Mouse (Mus musculus): ENCODE measurements around the gene Stxbp3. TPM values are rescaled to one million over a fixed set of nuclear protein-coding genes. Genes with fewer than 3 reads are reported as not detected.

Gene Stxbp3
- polyA plus RNA-seq, 1 experiment = 6.9 TPM

DNA sequence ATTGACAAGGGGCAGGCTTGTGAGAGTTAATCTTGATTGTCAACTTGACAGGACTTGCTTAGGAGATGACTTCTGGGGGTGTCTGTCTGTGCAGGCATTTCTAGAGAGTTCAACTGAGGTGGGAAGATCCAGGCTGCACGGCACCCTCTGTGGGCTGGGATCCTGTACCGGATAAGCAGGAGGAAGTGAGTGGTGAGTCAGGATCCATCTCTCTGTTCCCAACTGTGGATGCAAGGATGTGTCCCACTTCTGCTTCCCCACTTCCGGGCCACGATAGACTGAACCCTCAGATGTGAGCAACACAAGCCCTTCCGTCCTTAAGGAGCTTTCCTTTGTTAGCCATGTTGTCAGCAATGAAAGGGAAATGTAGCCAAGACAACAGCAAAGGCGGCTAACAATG, 53.8 kb downstream of the Stxbp3 start:
- H3K27ac ChIP-seq (ENCODE audit: insufficient read depth, low read length) = no peak overlapping the region
- no peaks in the 10 kb centered on the region for H3K4me1 ChIP-seq (ENCODE audit: control insufficient read depth, insufficient read depth, insufficient read length)
- TF ChIP-seq POLR2A (IDR thresholded peaks at IDR 0.05; ENCODE audit: low read depth, low read length) = no peak
- no peak for TF ChIP-seq CTCF (IDR thresholded peaks at IDR 0.05; ENCODE audit: extremely low read depth, insufficient read depth, insufficient read length, insufficient replicate concordance)
- no peak for DNase-seq (ENCODE audit: low read depth in 1 of 2, low spot score in 2 of 2)
- H3K27me3 ChIP-seq (ENCODE audit: control insufficient read depth, insufficient read depth, low read length) = no peaks in the 10 kb centered on the region
- no peak overlapping the region for H3K4me3 ChIP-seq (ENCODE audit: extremely low read depth, insufficient read depth, insufficient read length)
- H3K36me3 ChIP-seq (ENCODE audit: control insufficient read depth, insufficient read depth, low read length) = peaks cover 2% of the 10 kb centered on the region; the same call in 1 of the 2 replicates
- WGBS = 83% methylated on average over 6 of the region's 6 CpGs

DNA sequence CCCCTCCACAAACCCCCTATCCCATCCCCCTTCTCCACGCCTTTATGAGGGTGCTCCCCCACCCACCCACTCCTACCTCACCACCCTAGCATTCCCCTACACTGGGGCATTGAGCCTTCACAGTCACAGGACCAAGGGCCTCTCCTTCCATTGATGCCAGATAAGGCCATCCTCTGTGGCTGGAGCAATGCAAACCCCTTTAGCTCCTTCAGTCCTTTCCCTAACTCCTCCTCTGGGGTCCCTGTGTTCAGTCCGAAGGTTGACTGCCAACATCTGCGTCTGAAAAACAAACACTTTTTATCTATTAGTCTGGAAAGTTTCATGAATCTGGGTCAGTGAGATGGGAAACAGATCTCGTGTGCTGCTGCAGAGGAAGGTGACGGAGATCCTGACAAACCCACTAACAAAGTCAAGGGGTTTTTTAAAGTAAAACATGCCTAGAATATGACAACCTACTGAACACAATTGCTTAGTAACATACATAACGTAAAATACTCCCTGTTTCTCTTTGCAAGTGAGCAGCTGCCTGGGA, 57.9 kb downstream of the Stxbp3 start:
- Histone ChIP-seq H3K27ac (ENCODE audit: insufficient read depth, low read length) (no peak overlapping the region), H3K4me1 (ENCODE audit: control insufficient read depth, insufficient read depth, insufficient read length) (no peaks in the 10 kb centered on the region), H3K4me3 (ENCODE audit: extremely low read depth, insufficient read depth, insufficient read length) (no peak overlapping the region), H3K36me3 (ENCODE audit: control insufficient read depth, insufficient read depth, low read length) (no peaks in the 10 kb centered on the region), H3K27me3 (ENCODE audit: control insufficient read depth, insufficient read depth, low read length) (no peaks in the 10 kb centered on the region)
- WGBS = 84% methylated on average over 6 of the region's 6 CpGs
- no peak for TF ChIP-seq CTCF (IDR thresholded peaks at IDR 0.05; ENCODE audit: extremely low read depth, insufficient read depth, insufficient read length, insufficient replicate concordance)
- no peak for TF ChIP-seq POLR2A (IDR thresholded peaks at IDR 0.05; ENCODE audit: low read depth, low read length)
- DNase-seq (ENCODE audit: low read depth in 1 of 2, low spot score in 2 of 2) = no peak

DNA sequence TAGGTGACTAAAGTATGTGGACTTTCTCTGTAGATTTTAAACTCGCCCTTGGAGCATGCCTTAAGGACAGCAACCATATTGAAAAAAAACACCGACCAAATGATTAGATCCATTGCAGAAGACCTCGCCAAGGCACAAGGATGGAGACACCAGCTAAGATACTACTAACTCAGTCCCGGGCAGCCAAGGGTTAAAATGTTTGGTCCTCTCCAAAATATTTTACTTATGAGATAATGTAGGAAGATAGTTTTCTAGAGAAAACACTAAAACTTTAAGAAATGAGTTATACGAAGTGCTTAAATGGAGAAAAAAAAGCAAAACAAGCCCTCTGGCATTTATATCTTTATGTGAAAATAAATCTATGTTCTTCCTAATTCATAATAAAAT, 58.4 kb downstream of the Stxbp3 start:
- no peak overlapping the region for H3K4me3 ChIP-seq (ENCODE audit: extremely low read depth, insufficient read depth, insufficient read length)
- H3K27me3 ChIP-seq (ENCODE audit: control insufficient read depth, insufficient read depth, low read length) = no peaks in the 10 kb centered on the region
- 89% methylated on average over 5 of the region's 5 CpGs for WGBS
- DNase-seq (ENCODE audit: low read depth in 1 of 2, low spot score in 2 of 2) = no peak
- no peaks in the 10 kb centered on the region for H3K36me3 ChIP-seq (ENCODE audit: control insufficient read depth, insufficient read depth, low read length)
- H3K27ac ChIP-seq (ENCODE audit: insufficient read depth, low read length) = no peak overlapping the region
- H3K4me1 ChIP-seq (ENCODE audit: control insufficient read depth, insufficient read depth, insufficient read length) = no peaks in the 10 kb centered on the region
- TF ChIP-seq POLR2A (IDR thresholded peaks at IDR 0.05; ENCODE audit: low read depth, low read length) (no peak), CTCF (IDR thresholded peaks at IDR 0.05; ENCODE audit: extremely low read depth, insufficient read depth, insufficient read length, insufficient replicate concordance) (no peak)

DNA sequence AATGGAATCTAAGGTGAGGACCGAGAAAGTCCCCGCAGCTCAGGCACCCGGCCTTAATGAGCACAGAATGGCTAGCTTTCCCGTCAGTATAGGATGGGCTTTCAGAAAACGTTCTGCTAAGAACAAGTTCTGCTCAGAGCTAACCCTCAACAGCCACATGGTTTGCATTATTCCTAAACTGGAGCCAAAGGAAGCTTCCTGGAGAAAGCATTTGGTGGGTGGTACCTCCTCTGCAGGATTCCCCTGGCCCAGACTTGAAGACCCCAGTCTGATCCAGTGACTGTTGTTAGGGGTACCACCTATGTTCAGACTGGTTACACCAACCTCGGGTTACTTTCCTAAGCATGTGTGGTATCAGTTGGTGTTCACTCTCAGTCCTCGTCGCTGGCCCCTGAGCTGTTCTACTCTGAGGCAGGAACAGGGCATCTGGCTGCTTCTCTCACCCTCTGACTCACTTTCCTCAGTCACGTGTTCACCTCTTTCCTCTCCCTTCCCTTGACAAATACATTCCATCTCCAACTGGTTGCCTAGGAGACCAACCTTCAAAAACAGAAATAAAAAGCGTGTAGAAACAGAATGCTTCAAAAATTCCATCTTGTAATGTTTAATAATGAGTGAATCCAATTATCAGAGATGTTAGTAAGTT, 59.0 kb downstream of the Stxbp3 start:
- TF ChIP-seq CTCF (IDR thresholded peaks at IDR 0.05; ENCODE audit: extremely low read depth, insufficient read depth, insufficient read length, insufficient replicate concordance) (no peak), POLR2A (IDR thresholded peaks at IDR 0.05; ENCODE audit: low read depth, low read length) (no peak)
- no peak overlapping the region for H3K4me3 ChIP-seq (ENCODE audit: extremely low read depth, insufficient read depth, insufficient read length)
- no peaks in the 10 kb centered on the region for H3K36me3 ChIP-seq (ENCODE audit: control insufficient read depth, insufficient read depth, low read length)
- no peak for DNase-seq (ENCODE audit: low read depth in 1 of 2, low spot score in 2 of 2)
- no peak overlapping the region for H3K27ac ChIP-seq (ENCODE audit: insufficient read depth, low read length)
- WGBS = 70% methylated on average over 10 of the region's 10 CpGs
- H3K27me3 ChIP-seq (ENCODE audit: control insufficient read depth, insufficient read depth, low read length) = no peaks in the 10 kb centered on the region
- H3K4me1 ChIP-seq (ENCODE audit: control insufficient read depth, insufficient read depth, insufficient read length) = no peaks in the 10 kb centered on the region

DNA sequence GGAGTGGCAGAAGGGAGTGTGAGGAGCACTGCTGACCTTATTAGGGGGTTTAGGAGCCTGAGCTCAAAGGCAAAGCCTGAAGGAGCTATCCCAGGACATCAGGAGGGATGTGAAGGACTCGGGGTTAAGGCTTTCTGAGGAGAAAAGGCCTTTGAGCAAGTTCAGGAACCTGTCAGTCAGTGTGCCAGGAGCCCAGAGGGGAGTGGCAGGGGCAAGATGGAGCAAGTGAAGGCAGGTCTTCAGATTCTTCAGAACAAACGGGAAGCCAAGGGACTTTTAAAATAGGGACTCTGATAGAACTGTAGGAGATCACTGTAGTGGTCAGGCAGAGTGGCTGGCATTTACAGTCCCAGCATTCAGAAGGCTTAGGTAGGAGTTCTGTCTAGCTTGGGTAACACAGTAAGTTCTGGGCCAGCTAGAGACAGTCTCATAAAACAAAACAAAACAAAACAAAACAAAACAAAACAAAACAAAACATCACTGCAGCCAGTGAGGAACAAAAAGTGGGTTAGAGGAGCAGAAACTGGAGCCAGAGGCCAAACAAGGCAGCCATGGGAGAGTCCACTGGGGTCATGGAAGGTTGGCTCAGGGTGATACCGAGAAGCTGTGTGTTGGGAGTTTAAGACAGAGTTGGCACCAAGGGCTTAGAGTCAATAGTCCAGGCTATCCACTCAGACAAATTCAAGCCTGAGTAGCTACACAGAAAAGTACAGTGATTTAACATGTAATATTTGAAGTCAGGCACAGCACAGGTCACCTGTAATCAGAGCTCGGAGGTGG, 61.4 kb downstream of the Stxbp3 start:
- Histone ChIP-seq H3K4me1 (ENCODE audit: control insufficient read depth, insufficient read depth, insufficient read length) (no peaks in the 10 kb centered on the region), H3K4me3 (ENCODE audit: extremely low read depth, insufficient read depth, insufficient read length) (no peak overlapping the region), H3K27me3 (ENCODE audit: control insufficient read depth, insufficient read depth, low read length) (no peaks in the 10 kb centered on the region), H3K36me3 (ENCODE audit: control insufficient read depth, insufficient read depth, low read length) (no peaks in the 10 kb centered on the region), H3K27ac (ENCODE audit: insufficient read depth, low read length) (no peak overlapping the region)
- no peak for DNase-seq (ENCODE audit: low read depth in 1 of 2, low spot score in 2 of 2)
- no peak for TF ChIP-seq POLR2A (IDR thresholded peaks at IDR 0.05; ENCODE audit: low read depth, low read length)
- no peak for TF ChIP-seq CTCF (IDR thresholded peaks at IDR 0.05; ENCODE audit: extremely low read depth, insufficient read depth, insufficient read length, insufficient replicate concordance)
- 76% methylated on average over 4 of the region's 4 CpGs for WGBS

DNA sequence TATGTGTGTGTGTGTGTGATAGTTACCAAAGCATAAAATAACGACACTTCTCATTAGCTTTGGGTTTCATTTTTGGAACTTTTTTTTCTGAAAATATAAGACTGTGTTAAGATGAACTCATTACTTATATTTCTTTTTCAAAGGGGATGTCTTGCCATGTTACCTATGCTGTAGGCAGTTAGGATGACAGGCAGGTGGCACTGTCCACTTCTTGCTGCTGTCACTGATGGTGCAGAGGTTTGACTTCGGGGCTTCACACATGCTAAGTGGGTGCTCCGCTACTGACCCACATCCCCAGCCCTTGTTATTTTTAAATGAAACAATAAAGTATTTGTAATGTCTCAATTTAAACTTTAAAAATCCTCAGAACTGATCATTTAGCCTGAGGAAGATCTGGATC, 67.5 kb downstream of the Stxbp3 start:
- Histone ChIP-seq H3K4me1 (ENCODE audit: control insufficient read depth, insufficient read depth, insufficient read length) (no peaks in the 10 kb centered on the region), H3K27ac (ENCODE audit: insufficient read depth, low read length) (no peak overlapping the region), H3K4me3 (ENCODE audit: extremely low read depth, insufficient read depth, insufficient read length) (no peak overlapping the region), H3K27me3 (ENCODE audit: control insufficient read depth, insufficient read depth, low read length) (no peaks in the 10 kb centered on the region), H3K36me3 (ENCODE audit: control insufficient read depth, insufficient read depth, low read length) (no peaks in the 10 kb centered on the region)
- TF ChIP-seq CTCF (IDR thresholded peaks at IDR 0.05; ENCODE audit: extremely low read depth, insufficient read depth, insufficient read length, insufficient replicate concordance) (no peak), POLR2A (IDR thresholded peaks at IDR 0.05; ENCODE audit: low read depth, low read length) (no peak)
- 85% methylated on average over 3 of the region's 3 CpGs for WGBS
- DNase-seq (ENCODE audit: low read depth in 1 of 2, low spot score in 2 of 2) = no peak

DNA sequence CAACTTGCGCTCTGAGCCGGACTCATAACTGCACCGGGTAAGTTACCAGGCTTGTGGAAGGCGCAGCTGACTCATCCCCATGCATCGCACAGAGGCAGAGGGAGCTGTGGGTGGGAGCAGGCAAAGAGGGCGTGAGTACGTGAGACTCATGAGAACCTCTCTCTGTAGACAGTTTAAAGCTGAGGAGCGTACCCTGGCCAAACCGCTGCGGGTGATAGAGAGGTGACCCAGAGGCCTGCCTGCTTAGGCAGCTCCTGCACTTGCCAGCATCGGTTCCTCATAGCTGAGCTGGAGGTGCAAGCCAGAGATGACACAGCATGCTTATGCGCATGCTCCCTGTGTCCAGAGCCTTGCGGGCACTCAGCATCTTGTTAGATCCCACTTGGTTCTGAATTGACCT, 68.1 kb downstream of the Stxbp3 start:
- Histone ChIP-seq H3K4me3 (ENCODE audit: extremely low read depth, insufficient read depth, insufficient read length) (no peak overlapping the region), H3K36me3 (ENCODE audit: control insufficient read depth, insufficient read depth, low read length) (no peaks in the 10 kb centered on the region), H3K4me1 (ENCODE audit: control insufficient read depth, insufficient read depth, insufficient read length) (no peaks in the 10 kb centered on the region), H3K27ac (ENCODE audit: insufficient read depth, low read length) (no peak overlapping the region), H3K27me3 (ENCODE audit: control insufficient read depth, insufficient read depth, low read length) (no peaks in the 10 kb centered on the region)
- TF ChIP-seq CTCF (IDR thresholded peaks at IDR 0.05; ENCODE audit: extremely low read depth, insufficient read depth, insufficient read length, insufficient replicate concordance) (no peak), POLR2A (IDR thresholded peaks at IDR 0.05; ENCODE audit: low read depth, low read length) (no peak)
- DNase-seq (ENCODE audit: low read depth in 1 of 2, low spot score in 2 of 2) = no peak
- WGBS = 90% methylated on average over 13 of the region's 13 CpGs

All from spleen, adult 2 months (tissue).